Mouse (Mus musculus): ENCODE measurements around the gene Zrsr1.

- TF ChIP-seq POLR2A (IDR thresholded peaks at IDR 0.05; ENCODE audit: insufficient read depth, low read depth, low read length), result no peak
- no peak for TF ChIP-seq CTCF (IDR thresholded peaks at IDR 0.05; ENCODE audit: insufficient read depth, low read depth, low read length)
Measured at GRCm38 (mm10) chr11:22922546-22922945, 49.3 kb upstream of the Zrsr1 start.
